In the genomic region with DNA sequence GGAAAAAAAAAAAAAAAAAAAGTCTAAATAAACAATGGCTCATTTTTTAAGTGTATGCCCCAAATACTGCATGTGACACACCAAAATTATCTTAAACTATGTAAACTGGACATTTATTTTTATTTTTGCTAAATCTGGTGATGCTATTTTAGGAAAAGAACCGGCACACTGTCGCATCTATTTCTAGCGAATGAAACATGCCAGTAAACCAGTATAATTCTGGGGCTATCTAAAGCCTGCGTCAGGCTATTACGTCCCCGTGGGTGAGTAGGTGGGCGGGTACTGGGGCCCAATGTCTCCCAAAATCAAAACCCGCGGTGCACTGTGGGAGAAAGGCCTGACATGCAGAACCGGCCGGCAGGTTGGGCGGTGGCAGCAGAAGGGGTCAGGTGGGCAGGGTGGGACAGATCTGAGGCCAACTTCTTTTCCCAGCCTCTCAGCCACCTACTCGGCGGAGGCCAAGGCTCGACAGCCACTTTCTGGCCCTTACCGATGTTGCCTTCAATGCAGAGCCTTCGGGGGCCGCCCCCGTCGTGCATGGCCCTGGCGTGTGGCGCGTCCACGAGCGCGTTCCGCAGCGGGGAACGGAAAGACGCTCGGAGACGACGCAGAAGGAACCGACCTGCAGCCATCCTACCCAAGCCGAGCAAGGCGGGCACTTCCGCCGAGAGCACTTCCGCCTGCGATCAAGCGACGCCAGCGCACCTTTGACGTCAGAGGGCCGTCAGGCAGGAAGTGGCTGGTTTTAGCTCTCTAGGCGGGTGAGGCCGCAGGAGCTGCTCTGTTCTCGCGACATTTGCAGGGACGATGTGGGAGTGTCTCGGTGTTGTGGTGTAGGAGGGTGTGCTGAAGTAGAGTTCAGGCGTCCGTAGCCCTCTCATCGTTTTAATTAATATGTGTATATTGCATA, we compare ENCODE assay signal across 8 mouse cellular contexts. TPM values are rescaled to one million over a fixed set of nuclear protein-coding genes. Genes with fewer than 3 reads are reported as not detected.
DNase-seq lines count a peak whose midpoint lies in the region; ATAC-seq lines count a peak whose summit lies in the region.

Gene Dguok (minus strand): TSS at position 712 of the 910 bp plus-strand sequence.

- peak within 1 kb of the TSS; percentile 96 for H3K27ac ChIP-seq in heart, embryonic 10.5 days
- H3K27ac ChIP-seq in kidney, embryonic 15.5 days, result peak within 1 kb of the TSS; percentile 98

- no peaks in the 10 kb centered on the region for H3K27me3 ChIP-seq in heart, embryonic 10.5 days (ENCODE audit: insufficient read depth, poor library complexity, severe bottlenecking)
- H3K27me3 ChIP-seq in kidney, embryonic 15.5 days, result no peaks in the 10 kb centered on the region

- DNase-seq in B cell, adult 2 months, result peak; percentile 97
- peak; percentile 100 for DNase-seq in brain, adult 2 months (ENCODE audit: low read depth, low spot score)
- DNase-seq in heart, embryonic 10.5 days (ENCODE audit: low spot score), result peak; percentile 100
- DNase-seq in liver, result peak; percentile 98
- DNase-seq in spleen, postnatal 4 days (ENCODE audit: low spot score in 2 of 2), result peak; percentile 95 to 96

- peak within 1 kb of the TSS; percentile 72 for H3K4me2 ChIP-seq in kidney, embryonic 15.5 days

- H3K4me1 ChIP-seq in heart, embryonic 10.5 days, result peaks cover 17% of the 10 kb centered on the region
- peaks cover 28% of the 10 kb centered on the region for H3K4me1 ChIP-seq in kidney, embryonic 15.5 days

- peak within 1 kb of the TSS; percentile 84 for H3K4me3 ChIP-seq in heart, embryonic 10.5 days
- peak within 1 kb of the TSS; percentile 71 for H3K4me3 ChIP-seq in kidney, embryonic 15.5 days (replicated peaks)

- H3K9ac ChIP-seq in kidney, embryonic 15.5 days, result peak within 1 kb of the TSS; percentile 68

- no peaks in the 10 kb centered on the region for H3K36me3 ChIP-seq in heart, embryonic 10.5 days
- H3K36me3 ChIP-seq in kidney, embryonic 15.5 days, result no peaks in the 10 kb centered on the region

- ATAC-seq in erythroblast, adult 5-6 weeks (replicated peaks; ENCODE audit: low FRiP score, poor library complexity, severe bottlenecking), result peak; percentile 92
- peak; percentile 99 for ATAC-seq in kidney, embryonic 15.5 days (replicated peaks; ENCODE audit: low FRiP score)
- ATAC-seq in monocyte, adult 5-6 weeks (replicated peaks; ENCODE audit: insufficient number of reproducible peaks, low FRiP score, low TSS enrichment, poor library complexity, severe bottlenecking), result peak; percentile 96

- no peaks in the 10 kb centered on the region for H3K9me3 ChIP-seq in heart, embryonic 10.5 days
- H3K9me3 ChIP-seq in kidney, embryonic 15.5 days (replicated peaks), result no peaks in the 10 kb centered on the region

- WGBS in heart, embryonic 10.5 days, result under 1% methylated on average over 54 of the region's 54 CpGs
- under 1% methylated on average over 54 of the region's 54 CpGs for WGBS in kidney, embryonic 15.5 days

RNA-seq across cellular contexts. Expression of gene Dguok, which starts in this region (rescaled TPM):
- total RNA-seq in erythroblast, adult 5-6 weeks (2015; ENCODE audit: low replicate concordance), result 20.7 and 23.1 TPM in 2 replicates
- total RNA-seq in erythroblast, adult 5-6 weeks (2017; ENCODE audit: low replicate concordance), result 22.9 and 25.4 TPM in 2 replicates
- 56.5 and 59.1 TPM in 2 replicates for polyA plus RNA-seq in heart, embryonic 10.5 days (2016; fragmentation: Nextera tagmentation; extraction: Ambion mirVana)
- 75.6 and 83.8 TPM in 2 replicates for polyA plus RNA-seq in kidney, embryonic 15.5 days (2015; fragmentation: Nextera tagmentation; extraction: Ambion mirVana)
- total RNA-seq in monocyte, adult 5-6 weeks (2017), result 32.4 to 79.2 TPM (median 44.1 TPM) in 3 replicates

Comparison
In these comparisons a context has a peak if more than half of its experiments do, and no peak if none do; other contexts are left out.
1. Peak in every context shown above with its lines: DNase-seq, ATAC-seq, H3K4me3 ChIP-seq and H3K27ac ChIP-seq.